Mouse (Mus musculus) monocyte, adult 5-6 weeks (primary cell): ENCODE results near the gene Fgfrl1. TPM values are rescaled to one million over a fixed set of nuclear protein-coding genes. Genes with fewer than 3 reads are reported as not detected.

Experiments
- ATAC-seq: fragments of 153-309, 156-312 bp; replicated peaks from 2 replicates; pipeline ENCODE4 v1.8.0; 2017; ENCODE audit warnings: mild to moderate bottlenecking; ENCODE audit not compliant: low TSS enrichment, insufficient number of reproducible peaks, severe bottlenecking, poor library complexity, low FRiP score
- total RNA-seq: library from RNA; stranded (forward); fragments of 200-1000, 200-491, 200-594 nt; gene quantifications from 3 replicates; pipeline ENCODE4 v1.2.3, GENCODE M21; 2017

Gene Fgfrl1
- total RNA-seq, 1 experiment from 2014 or later, result 2.0 TPM

DNA sequence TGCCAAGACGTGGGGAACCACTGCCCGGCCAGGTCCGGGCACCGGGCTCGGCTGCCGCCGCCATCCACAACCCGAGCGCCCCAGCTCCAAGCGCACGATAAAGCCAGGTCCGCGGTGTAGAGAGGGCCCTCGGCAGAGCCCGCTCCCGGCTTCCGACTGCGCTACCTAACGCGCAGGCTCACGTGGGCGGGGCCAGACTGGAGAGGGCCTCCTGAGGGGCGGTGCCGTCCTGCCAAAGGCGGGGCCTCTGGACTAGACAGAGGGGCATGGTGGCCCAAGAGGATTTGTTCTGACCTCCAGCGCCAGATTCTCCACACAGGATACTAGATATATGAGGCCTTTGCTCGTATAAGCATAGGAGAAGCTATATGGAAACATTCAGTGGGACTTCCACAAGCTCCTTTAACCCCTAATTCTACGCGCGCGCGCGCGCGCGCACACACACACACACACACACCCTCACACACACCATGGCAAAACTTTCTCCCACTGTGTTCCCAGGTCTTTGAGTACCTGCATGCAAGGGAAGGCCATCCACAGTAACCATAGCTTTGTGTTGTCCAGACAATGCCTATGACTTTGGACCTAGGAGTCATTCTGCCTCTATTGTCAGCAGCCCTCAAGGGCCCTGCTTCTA is 31.4 kb upstream of the Fgfrl1 start:
- peak; percentile 92 for ATAC-seq

DNA sequence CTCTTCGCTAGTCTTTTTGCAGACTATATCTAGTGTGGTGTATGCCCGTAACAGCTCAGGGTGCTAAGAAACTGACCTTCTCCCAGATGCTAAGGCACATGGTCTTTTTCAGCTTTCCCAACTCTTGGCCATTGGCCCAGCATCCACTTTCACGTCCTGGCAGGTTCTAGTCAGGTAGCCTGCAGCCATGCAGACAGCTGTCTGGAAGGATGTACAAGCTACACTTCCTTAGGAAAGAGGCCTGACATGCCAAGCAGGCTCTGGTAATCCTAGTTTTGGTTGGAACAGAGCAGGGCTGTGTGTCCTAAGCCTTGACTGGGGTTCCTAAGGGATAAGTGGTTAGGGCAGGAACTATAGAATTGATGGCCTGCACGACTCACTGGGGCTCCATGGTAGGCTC is 29.4 kb upstream of the Fgfrl1 start:
- no peak for ATAC-seq

DNA sequence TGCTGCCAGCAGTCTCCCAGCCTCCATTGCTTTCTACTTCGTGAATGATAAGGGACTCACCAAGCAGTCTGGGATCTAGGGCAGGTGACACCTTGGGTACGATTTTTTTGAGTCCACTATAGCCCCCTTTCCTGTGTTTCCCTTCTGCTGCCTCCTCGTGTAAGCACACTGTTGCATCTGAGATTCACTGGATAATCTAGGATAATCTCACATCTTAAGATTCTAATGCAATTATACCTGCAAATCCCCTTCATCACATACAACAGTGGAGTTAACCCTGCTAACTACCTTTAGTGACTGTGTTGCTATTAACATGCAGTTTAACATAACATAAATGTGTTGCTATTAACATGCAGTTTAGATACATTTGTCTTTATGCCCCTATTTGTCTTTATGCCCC is 27.1 kb upstream of the Fgfrl1 start:
- ATAC-seq, result no peak

DNA sequence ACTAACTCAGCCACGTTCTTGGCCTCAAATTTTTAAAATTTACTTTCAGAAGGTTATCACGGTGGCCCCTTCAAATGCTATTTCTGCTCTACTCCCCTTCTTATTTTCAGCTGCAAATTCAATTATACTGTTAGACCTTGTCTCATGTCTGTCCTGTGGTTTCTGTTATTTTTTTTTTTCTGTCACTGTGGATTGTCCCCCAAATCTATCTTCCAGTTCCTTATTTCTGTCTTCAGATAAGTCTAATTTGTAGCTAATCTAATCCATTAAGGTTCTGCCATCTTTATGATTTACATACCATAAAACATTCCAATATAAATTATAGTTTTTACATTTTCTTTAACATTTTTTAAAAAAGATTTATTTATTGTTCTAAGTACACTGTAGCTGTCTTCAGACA is 24.8 kb upstream of the Fgfrl1 start:
- no peak for ATAC-seq

- no peak for ATAC-seq
These were observed 23.7 kb upstream of the Fgfrl1 start for GRCm38 (mm10) chr5:108668387-108668932.

DNA sequence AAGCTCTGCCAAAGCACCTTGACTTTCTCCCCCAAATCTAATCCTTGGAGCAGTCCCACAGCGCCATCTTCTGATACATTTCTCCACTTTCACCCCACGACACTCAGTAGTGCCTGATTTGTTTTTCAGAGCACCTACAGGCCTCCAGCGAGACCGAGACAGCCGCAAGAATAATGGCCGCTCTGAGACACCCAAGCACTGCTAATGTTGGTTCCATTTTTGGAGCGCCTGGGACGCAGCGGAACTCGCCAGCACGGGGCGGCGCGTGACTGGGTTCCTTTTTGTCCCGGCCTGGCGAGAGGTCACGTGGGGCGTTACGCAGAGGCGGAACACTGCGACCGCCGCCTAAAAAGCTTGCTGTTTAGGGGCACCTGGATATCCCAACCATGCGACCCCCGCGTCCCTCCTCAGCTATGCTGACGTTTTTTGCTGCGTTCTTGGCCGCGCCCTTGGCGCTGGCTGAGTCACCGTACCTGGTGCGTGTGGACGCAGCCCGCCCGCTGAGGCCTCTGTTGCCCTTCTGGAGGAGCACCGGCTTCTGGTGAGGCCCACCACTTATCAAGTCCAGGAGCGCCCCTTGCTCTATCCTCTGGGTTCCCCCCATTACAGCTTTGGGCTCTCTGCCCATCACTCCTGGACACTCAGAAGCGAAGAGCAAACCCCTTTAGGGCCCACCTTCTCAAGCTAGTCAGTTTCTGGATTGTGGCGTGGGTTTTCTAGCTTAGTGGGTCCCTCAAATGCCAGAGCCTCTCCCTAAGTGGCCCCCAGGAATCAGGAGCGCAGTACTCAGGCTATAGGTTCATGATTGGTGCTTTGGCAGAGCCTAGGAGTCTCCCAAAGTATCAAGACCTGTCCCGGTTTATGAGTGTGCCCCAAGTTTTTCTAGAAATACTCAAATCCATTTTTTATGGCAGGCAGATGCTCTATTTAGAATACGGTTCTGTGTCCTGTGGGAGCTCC is 22.9 kb upstream of the Fgfrl1 start, which contains the start of gene Dgkq:
Dgkq (minus strand) TSS at position 696 of the 960 bp plus-strand sequence.
- ATAC-seq, result peak; percentile 84

DNA sequence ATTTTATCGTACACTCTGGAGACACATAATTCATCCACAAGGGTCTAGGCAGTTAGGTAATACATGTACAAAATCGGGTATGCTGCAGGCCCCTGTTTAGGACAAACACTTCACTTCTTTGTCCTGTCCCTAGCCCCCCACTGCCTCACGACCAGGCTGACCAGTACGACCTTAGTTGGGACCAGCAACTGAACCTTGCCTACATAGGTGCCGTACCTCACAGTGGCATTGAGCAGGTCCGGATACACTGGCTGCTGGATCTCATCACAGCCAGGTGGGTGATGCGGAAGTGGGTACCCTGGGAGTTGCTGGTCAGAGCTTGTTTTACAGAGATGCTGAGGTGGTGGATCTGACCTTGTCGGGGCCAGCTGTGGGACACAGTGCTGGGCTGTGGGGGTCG is 22.2 kb upstream of the Fgfrl1 start:
- ATAC-seq, result no peak

GRCm38 (mm10) chr5:108670785-108671184 is 21.4 kb upstream of the Fgfrl1 start:
- no peak for ATAC-seq

DNA sequence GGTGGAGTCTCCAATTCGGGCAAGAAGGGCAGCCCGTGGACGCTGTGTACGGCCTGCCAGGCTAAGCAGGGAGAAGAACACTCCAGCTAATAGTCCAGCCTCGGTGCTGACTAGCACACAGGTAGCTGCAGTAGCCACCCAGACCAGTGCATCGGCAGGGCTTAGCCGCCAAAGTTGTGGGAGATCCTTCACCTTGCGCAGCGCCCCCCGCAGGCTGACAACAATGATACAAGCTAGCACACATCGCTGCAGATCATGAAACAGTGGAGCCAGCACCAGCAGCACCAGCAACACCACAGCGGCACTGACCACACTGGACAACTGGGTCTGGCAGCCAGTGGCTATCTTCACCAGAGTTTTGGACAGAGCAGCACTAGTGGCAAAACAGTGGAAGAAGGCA is 20.4 kb upstream of the Fgfrl1 start:
- no peak for ATAC-seq

DNA sequence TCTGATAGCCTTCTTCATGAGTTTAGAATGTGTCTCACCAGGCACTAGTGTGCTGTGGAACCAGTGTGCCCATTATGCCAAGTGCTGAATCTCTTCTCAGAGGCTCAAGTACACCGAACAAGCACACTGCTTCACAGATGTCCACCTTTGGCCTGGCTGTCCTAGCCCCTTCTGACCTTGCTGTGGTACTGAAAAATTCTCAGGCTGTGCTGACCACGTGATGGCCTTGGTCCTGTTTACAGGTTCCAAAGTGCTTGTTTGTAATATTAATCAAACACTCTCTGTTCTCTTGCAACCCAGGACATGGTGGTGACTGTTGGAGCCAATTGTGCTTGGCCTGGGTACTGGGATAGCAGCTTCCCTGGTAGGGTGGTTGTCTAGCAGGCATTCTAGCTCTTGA is 17.6 kb upstream of the Fgfrl1 start:
- ATAC-seq, result no peak

DNA sequence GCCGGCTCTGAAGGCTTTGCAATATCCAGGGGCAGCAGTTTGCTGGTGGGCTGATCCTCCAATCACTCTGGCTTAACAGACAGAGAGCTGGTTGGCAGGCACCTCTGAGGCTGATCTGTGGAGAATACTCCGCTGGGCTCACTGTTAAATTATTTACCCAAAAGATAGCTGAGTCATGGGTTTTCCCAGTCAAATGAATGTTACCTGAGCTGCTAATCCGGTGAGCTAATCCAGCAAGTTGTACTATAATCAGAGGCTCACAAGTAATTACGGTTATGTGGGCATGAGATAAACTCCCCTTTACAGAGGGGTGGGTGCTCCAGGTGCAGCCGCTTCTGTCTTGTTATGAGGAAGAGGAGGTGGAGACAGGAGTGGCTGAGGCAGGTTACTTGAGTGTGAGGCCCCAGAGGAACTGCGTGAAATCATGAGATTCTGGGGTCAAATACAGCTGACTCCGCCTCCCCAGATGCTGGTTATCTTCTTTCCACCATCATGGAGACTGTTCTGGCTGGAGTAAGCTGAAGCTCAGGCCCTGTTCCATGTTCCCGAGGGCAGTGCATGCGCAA is 16.8 kb upstream of the Fgfrl1 start, which contains the start of gene Slc26a1:
Slc26a1 (minus strand) TSS at position 319 of the 566 bp plus-strand sequence.
- ATAC-seq, result no peak

DNA sequence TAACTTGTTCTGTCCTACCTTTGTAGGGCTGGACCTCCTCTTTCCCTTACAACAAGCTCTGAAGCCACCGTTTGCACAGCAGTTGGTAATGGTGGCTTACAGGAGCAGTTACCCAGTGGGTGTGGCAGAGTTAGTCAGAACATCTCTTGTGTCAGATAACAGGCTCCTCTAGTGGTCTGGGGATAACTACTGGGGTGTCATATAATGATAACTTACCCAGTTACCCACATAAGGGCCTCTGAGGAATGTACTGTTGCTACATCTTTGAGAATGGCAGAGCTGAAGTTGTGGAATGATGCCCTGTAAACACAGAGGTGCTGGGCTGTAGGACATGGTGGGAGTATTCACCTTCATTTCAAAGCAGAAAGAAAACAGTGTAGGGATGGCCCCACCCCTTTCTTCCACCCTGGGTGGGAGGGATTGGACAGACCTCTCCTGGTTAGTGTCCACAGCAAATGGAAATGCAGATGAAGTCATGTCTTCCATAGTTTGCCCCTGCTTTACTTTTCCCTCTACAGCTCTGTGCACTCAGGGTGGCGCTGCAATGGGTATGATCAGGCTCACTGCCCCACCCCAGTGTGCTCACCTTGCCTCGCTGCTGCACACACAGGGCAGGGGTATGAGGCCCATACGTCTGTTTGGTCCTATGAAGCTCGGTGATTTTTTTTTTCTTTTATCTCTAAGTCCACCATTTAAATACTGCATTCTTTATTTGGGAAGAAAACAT is 15.2 kb upstream of the Fgfrl1 start:
- no peak for ATAC-seq

DNA sequence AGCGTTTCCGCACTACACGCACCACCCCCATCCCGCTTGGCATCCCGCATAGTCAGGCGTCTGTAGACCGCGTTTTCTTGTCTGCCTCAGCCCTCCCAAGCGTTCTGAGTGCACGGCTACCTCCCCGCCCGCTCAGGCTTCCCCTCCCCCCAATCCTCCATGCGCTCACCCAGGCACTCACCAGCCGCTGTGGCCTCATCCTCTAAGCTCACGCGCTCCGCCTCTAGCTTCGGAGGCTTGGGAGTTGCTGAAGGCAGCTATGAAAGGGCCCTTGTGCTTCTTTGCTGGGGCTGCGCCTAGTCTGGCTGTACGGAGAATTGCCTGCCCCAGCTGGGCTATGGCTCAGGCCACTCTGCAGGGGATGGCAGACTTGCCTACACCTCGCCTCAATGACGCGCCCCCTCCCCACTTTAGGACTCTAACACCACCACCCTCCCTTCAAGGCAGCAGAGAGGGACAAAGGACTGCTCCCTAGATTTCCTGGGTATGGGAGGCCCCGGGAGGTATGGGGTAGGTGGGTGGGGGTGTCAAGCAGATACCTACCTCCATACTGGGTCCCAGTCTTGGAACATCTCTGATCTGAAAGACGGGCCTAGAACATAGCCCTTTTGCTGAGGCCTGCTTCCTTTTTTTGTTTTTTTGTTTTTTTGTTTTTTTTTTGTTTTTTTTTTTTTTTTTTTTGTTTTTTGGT is 14.4 kb upstream of the Fgfrl1 start:
- ATAC-seq, result no peak

GRCm38 (mm10) chr5:108678296-108678854 is 13.8 kb upstream of the Fgfrl1 start:
- no peak for ATAC-seq

DNA sequence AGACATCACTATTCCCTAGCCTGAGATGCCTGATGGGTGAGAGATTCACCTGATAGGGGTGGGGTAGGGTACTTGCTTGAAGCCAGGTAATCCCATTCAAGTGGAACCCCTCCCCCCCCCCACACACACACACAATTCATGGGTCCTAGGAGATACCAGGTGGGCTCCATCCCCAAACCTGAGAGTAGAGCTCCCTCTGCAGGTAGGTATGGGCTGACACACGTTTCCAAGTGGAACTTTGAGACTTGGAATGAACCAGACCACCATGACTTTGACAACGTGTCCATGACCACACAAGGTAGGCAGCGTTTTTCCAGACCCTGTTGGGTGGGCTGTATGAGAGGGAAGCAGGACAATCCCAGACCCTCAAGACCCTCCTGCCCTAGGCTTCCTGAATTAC is 12.3 kb upstream of the Fgfrl1 start:
- ATAC-seq, result no peak

DNA sequence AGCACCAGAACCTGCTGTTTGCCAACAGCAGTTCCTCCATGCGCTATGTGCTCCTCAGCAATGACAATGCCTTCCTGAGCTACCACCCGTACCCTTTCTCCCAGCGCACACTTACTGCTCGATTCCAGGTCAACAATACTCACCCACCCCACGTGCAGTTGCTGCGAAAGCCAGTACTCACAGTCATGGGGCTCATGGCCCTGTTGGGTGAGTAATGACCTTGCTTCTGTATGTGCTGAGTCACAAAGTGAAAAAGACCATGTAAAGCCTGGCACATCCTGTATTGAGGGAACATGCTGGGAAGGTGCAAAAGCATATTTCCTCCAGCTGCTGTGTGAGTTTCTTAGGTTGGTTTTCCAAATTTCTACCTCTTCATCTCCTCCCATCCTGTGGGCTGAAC is 11.3 kb upstream of the Fgfrl1 start:
- ATAC-seq, result no peak

DNA sequence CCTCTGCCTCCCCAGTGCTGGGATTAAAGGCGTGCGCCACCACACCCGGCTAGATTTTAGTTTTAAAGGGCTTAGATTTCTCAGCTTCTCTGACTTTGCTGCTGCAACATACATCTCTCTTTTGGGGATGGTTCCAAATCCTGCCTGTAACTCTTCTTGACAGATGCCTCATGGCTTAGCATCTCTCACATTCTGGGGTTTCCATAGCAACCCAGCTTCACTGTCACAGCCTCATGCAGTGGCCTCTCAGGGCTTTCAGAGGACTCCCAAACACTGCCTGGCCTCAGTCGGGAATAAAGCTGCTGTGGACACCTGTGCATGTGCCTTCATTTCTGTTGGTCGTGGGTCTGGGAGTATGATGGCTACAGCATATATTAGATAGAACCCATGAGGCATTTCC is 3.1 kb upstream of the Fgfrl1 start:
- no peak for ATAC-seq

DNA sequence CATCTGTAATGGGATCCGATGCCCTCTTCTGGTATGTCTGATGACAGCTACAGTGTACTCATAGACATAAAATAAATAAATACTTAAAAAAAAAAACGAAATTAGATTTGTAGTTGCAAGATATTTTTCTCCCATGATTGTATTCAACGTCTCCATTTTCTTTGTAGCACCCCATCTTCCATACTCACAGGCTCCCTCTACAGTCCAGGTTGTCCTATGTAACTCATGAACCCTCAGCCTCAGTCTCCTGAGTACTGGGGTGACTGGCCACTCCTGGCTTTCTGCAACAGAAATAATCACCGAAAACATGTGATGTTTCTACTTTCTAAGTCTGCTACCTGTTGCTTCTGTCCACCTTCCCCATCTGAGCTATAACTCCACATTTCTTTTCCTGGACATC is 1.0 kb upstream of the Fgfrl1 start:
- no peak for ATAC-seq
